Mouse (Mus musculus): Measurements from ENCODE around the gene Rprml. TPM values are rescaled to one million over a fixed set of nuclear protein-coding genes. Genes with fewer than 3 reads are reported as not detected.
"Not testable (repeated sequence)": the region's sequence is repeated elsewhere in the genome, so short reads cannot be mapped to it uniquely, and the experiment has no call there.

Gene Rprml
- polyA plus RNA-seq, 1 experiment from 2014 or later: not detected

- Histone ChIP-seq H3K27ac (replicated peaks in 1 of 2; ENCODE audit: control insufficient read depth in 1 of 2, insufficient read depth in 1 of 2, low read depth in 2 of 2, low read length in 2 of 2) (no peak overlapping the region), H3K4me3 (ENCODE audit: control insufficient read depth in 1 of 2, insufficient read depth in 1 of 2, low read depth in 1 of 2, low read length in 2 of 2) (no peak overlapping the region), H3K27me3 (ENCODE audit: control insufficient read depth, insufficient read depth, low read length) (no peaks in the 10 kb centered on the region), H3K9ac (ENCODE audit: low read length) (no peak overlapping the region), H3K4me2 (ENCODE audit: low read length) (no peak overlapping the region), H3K36me3 (ENCODE audit: control insufficient read depth, insufficient read depth, low read length) (no peaks in the 10 kb centered on the region), H3K4me1 (ENCODE audit: control insufficient read depth in 2 of 2, insufficient read depth in 2 of 2, low read length in 2 of 2) (peaks cover 0 to 2% of the 10 kb centered on the region in 2 experiments; a peak in 1 of 4 replicates), H3K9me3 (ENCODE audit: control insufficient read depth, low read length) (no peaks in the 10 kb centered on the region)
- no peak for ATAC-seq (ENCODE audit: insufficient number of reproducible peaks, insufficient read depth, low FRiP score, low read depth)
- WGBS: 44% methylated on average over 1 of the region's 1 CpGs
These were observed 16.3 kb downstream of the Rprml start for GRCm38 (mm10) chr11:103665695-103666094.

GRCm38 (mm10) chr11:103666181-103666906 is 17.0 kb downstream of the Rprml start:
- no peak overlapping the region for H3K4me2 ChIP-seq (ENCODE audit: low read length)
- WGBS: 29% methylated on average over 10 of the region's 10 CpGs
- ATAC-seq (ENCODE audit: insufficient number of reproducible peaks, insufficient read depth, low FRiP score, low read depth): no peak

GRCm38 (mm10) chr11:103666907-103667426 is 17.6 kb downstream of the Rprml start:
- 59% methylated on average over 13 of the region's 13 CpGs for WGBS
- Histone ChIP-seq H3K4me1 (ENCODE audit: control insufficient read depth in 2 of 2, insufficient read depth in 2 of 2, low read length in 2 of 2) (peaks cover 0 to 2% of the 10 kb centered on the region in 2 experiments; a peak in 1 of 4 replicates), H3K9me3 (ENCODE audit: control insufficient read depth, low read length) (no peaks in the 10 kb centered on the region), H3K36me3 (ENCODE audit: control insufficient read depth, insufficient read depth, low read length) (no peaks in the 10 kb centered on the region), H3K4me2 (ENCODE audit: low read length) (no peak overlapping the region), H3K4me3 (ENCODE audit: control insufficient read depth in 1 of 2, insufficient read depth in 1 of 2, low read depth in 1 of 2, low read length in 2 of 2) (no peak overlapping the region), H3K27me3 (ENCODE audit: control insufficient read depth, insufficient read depth, low read length) (no peaks in the 10 kb centered on the region), H3K9ac (ENCODE audit: low read length) (no peak overlapping the region), H3K27ac (replicated peaks in 1 of 2; ENCODE audit: control insufficient read depth in 1 of 2, insufficient read depth in 1 of 2, low read depth in 2 of 2, low read length in 2 of 2) (no peak overlapping the region)
- ATAC-seq (ENCODE audit: insufficient number of reproducible peaks, insufficient read depth, low FRiP score, low read depth): no peak

More at GRCm38 (mm10) chr11:103666181-103666906, 17.0 kb downstream of the Rprml start:
- Histone ChIP-seq H3K9ac (ENCODE audit: low read length) (no peak overlapping the region), H3K27me3 (ENCODE audit: control insufficient read depth, insufficient read depth, low read length) (no peaks in the 10 kb centered on the region), H3K9me3 (ENCODE audit: control insufficient read depth, low read length) (no peaks in the 10 kb centered on the region), H3K4me3 (ENCODE audit: control insufficient read depth in 1 of 2, insufficient read depth in 1 of 2, low read depth in 1 of 2, low read length in 2 of 2) (no peak overlapping the region), H3K4me1 (ENCODE audit: control insufficient read depth in 2 of 2, insufficient read depth in 2 of 2, low read length in 2 of 2) (peaks cover 0 to 2% of the 10 kb centered on the region in 2 experiments; a peak in 1 of 4 replicates), H3K36me3 (ENCODE audit: control insufficient read depth, insufficient read depth, low read length) (no peaks in the 10 kb centered on the region), H3K27ac (replicated peaks in 1 of 2; ENCODE audit: control insufficient read depth in 1 of 2, insufficient read depth in 1 of 2, low read depth in 2 of 2, low read length in 2 of 2) (no peak overlapping the region)

- 37% methylated on average over 3 of the region's 3 CpGs for WGBS
- H3K4me2 ChIP-seq (ENCODE audit: low read length): no peak overlapping the region
- H3K4me1 ChIP-seq (ENCODE audit: control insufficient read depth in 2 of 2, insufficient read depth in 2 of 2, low read length in 2 of 2): no peaks in the 10 kb centered on the region
- no peaks in the 10 kb centered on the region for H3K27me3 ChIP-seq (ENCODE audit: control insufficient read depth, insufficient read depth, low read length)
- H3K9me3 ChIP-seq (ENCODE audit: control insufficient read depth, low read length): no peaks in the 10 kb centered on the region
- H3K9ac ChIP-seq (ENCODE audit: low read length): no peak overlapping the region
- no peak for ATAC-seq (ENCODE audit: insufficient number of reproducible peaks, insufficient read depth, low FRiP score, low read depth)
- H3K27ac ChIP-seq (replicated peaks in 1 of 2; ENCODE audit: control insufficient read depth in 1 of 2, insufficient read depth in 1 of 2, low read depth in 2 of 2, low read length in 2 of 2): no peak overlapping the region
- H3K4me3 ChIP-seq (ENCODE audit: control insufficient read depth in 1 of 2, insufficient read depth in 1 of 2, low read depth in 1 of 2, low read length in 2 of 2): no peak overlapping the region
- peaks cover 43% of the 10 kb centered on the region for H3K36me3 ChIP-seq (ENCODE audit: control insufficient read depth, insufficient read depth, low read length)
These were observed 26.2 kb downstream of the Rprml start for GRCm38 (mm10) chr11:103675556-103675955.

- not testable (repeated sequence) for H3K4me2 ChIP-seq (ENCODE audit: low read length); H3K27me3 ChIP-seq (ENCODE audit: control insufficient read depth, insufficient read depth, low read length); H3K4me3 ChIP-seq (ENCODE audit: control insufficient read depth in 1 of 2, insufficient read depth in 1 of 2, low read depth in 1 of 2, low read length in 2 of 2); H3K9ac ChIP-seq (ENCODE audit: low read length); H3K4me1 ChIP-seq (ENCODE audit: control insufficient read depth in 2 of 2, insufficient read depth in 2 of 2, low read length in 2 of 2); H3K9me3 ChIP-seq (ENCODE audit: control insufficient read depth, low read length); ATAC-seq (ENCODE audit: insufficient number of reproducible peaks, insufficient read depth, low FRiP score, low read depth); H3K27ac ChIP-seq (replicated peaks in 1 of 2; ENCODE audit: control insufficient read depth in 1 of 2, insufficient read depth in 1 of 2, low read depth in 2 of 2, low read length in 2 of 2)
- WGBS: 27% methylated on average over 2 of the region's 2 CpGs
- peaks cover 58% of the 10 kb centered on the region for H3K36me3 ChIP-seq (ENCODE audit: control insufficient read depth, insufficient read depth, low read length)
These were observed 27.7 kb downstream of the Rprml start for GRCm38 (mm10) chr11:103677042-103677441.

- Histone ChIP-seq H3K36me3 (ENCODE audit: control insufficient read depth, insufficient read depth, low read length) (peaks cover 94% of the 10 kb centered on the region), H3K27me3 (ENCODE audit: control insufficient read depth, insufficient read depth, low read length) (no peaks in the 10 kb centered on the region), H3K27ac (replicated peaks in 1 of 2; ENCODE audit: control insufficient read depth in 1 of 2, insufficient read depth in 1 of 2, low read depth in 2 of 2, low read length in 2 of 2) (peak overlapping the region; percentile 64 to 69), H3K4me2 (ENCODE audit: low read length) (no peak overlapping the region), H3K9ac (ENCODE audit: low read length) (no peak overlapping the region), H3K4me1 (ENCODE audit: control insufficient read depth in 2 of 2, insufficient read depth in 2 of 2, low read length in 2 of 2) (peaks cover 15 to 34% of the 10 kb centered on the region in 2 experiments), H3K4me3 (ENCODE audit: control insufficient read depth in 1 of 2, insufficient read depth in 1 of 2, low read depth in 1 of 2, low read length in 2 of 2) (no peak overlapping the region), H3K9me3 (ENCODE audit: control insufficient read depth, low read length) (no peaks in the 10 kb centered on the region)
- WGBS: 61% methylated on average over 11 of the region's 11 CpGs
- ATAC-seq (ENCODE audit: insufficient number of reproducible peaks, insufficient read depth, low FRiP score, low read depth): no peak
These were observed 34.4 kb downstream of the Rprml start for GRCm38 (mm10) chr11:103683667-103684334.

GRCm38 (mm10) chr11:103685261-103685736 is 35.9 kb downstream of the Rprml start:
- Histone ChIP-seq H3K4me2 (ENCODE audit: low read length) (no peak overlapping the region), H3K27me3 (ENCODE audit: control insufficient read depth, insufficient read depth, low read length) (no peaks in the 10 kb centered on the region), H3K36me3 (ENCODE audit: control insufficient read depth, insufficient read depth, low read length) (peaks cover 79% of the 10 kb centered on the region), H3K4me1 (ENCODE audit: control insufficient read depth in 2 of 2, insufficient read depth in 2 of 2, low read length in 2 of 2) (peaks cover 23 to 49% of the 10 kb centered on the region in 2 experiments), H3K4me3 (ENCODE audit: control insufficient read depth in 1 of 2, insufficient read depth in 1 of 2, low read depth in 1 of 2, low read length in 2 of 2) (no peak overlapping the region), H3K9me3 (ENCODE audit: control insufficient read depth, low read length) (no peaks in the 10 kb centered on the region), H3K9ac (ENCODE audit: low read length) (no peak overlapping the region), H3K27ac (replicated peaks in 1 of 2; ENCODE audit: control insufficient read depth in 1 of 2, insufficient read depth in 1 of 2, low read depth in 2 of 2, low read length in 2 of 2) (0 out of 4 replicates have a peak overlapping the region, but pooled peaks of 1 of the 2 experiments have one; percentile 26)
- WGBS: 72% methylated on average over 7 of the region's 7 CpGs
- no peak for ATAC-seq (ENCODE audit: insufficient number of reproducible peaks, insufficient read depth, low FRiP score, low read depth)

All from heart, embryonic 14.5 days (tissue).